Mouse (Mus musculus) E14TG2a.4 (cell line): Measurements from ENCODE around the gene Fam53b.

Experiments used
- CTCF ChIP-seq: conservative IDR thresholded peaks from 2 replicates; pipeline ENCODE4 v1.5.1; 2014; ENCODE audit warnings: low read length
- NANOG ChIP-seq: IDR thresholded peaks from 2 replicates; pipeline ENCODE4 v1.6.1; 2014; ENCODE audit warnings: borderline replicate concordance, low read length, mixed read lengths
- POU5F1 ChIP-seq: IDR thresholded peaks from 2 replicates; pipeline ENCODE4 v1.6.1; 2014; ENCODE audit warnings: low read length, borderline replicate concordance

DNA sequence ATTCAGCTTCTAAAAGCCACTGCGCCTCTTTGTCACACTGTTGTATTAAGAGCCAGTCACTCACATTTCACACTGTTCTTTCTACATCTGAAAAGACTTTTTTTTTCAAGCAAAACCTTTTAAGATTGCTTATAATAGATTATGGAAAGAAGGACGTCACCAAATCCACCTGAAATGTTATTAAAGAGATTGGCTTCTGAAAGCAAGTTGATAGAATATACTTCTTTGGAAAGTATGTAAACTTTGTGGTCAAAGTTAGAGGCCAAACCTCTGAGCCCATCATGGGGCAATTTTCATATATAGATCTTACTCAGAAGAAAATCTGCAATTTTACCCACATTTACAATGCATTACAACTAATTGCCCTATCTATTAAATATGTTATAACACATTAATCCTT lies 2.8 kb upstream of the Fam53b start:
- TF ChIP-seq CTCF (no peak), POU5F1 (no peak), NANOG (no peak)
